Mouse (Mus musculus) ES-Bruce4 (cell line): ENCODE measurements around the gene Stau1.

Experiments
- CTCF ChIP-seq: IDR thresholded peaks from one replicate; pipeline ENCODE4 v1.8.1; 2011; ENCODE audit warnings: low read depth, low read length
- EP300 ChIP-seq: IDR thresholded peaks from 2 replicates; pipeline ENCODE4 v1.6.1; 2011; ENCODE audit warnings: low read depth, low read length; ENCODE audit not compliant: insufficient read depth
- POLR2A ChIP-seq: IDR thresholded peaks from one replicate; pipeline ENCODE4 v1.8.1; 2011; ENCODE audit warnings: low read length; ENCODE audit not compliant: insufficient read depth

GRCm38 (mm10) chr2:167001486-167001885 is 5.4 kb upstream of the Stau1 start:
- TF ChIP-seq EP300 = no peak
- no peak for TF ChIP-seq CTCF
- TF ChIP-seq POLR2A = no peak
